Mouse (Mus musculus) layer of hippocampus, postnatal 14 days (tissue): ENCODE results near the gene Hs3st2. TPM values are rescaled to one million over a fixed set of nuclear protein-coding genes. Genes with fewer than 3 reads are reported as not detected.

Experiments used
- DNase-seq, 2 experiments: peaks; one replicate each; pipeline ENCODE4 v3.0.0; 2021 to 2022; ENCODE audit warnings: low spot score in 2 of 2, mixed read lengths in 1 of 2
- total RNA-seq, 2 experiments: library from RNA; stranded (reverse); gene quantifications; 2 replicates each; pipeline ENCODE4 v1.2.3; 2021

Gene Hs3st2
- total RNA-seq, 2 experiments from 2014 or later, result 8.3 to 9.9 TPM

DNA sequence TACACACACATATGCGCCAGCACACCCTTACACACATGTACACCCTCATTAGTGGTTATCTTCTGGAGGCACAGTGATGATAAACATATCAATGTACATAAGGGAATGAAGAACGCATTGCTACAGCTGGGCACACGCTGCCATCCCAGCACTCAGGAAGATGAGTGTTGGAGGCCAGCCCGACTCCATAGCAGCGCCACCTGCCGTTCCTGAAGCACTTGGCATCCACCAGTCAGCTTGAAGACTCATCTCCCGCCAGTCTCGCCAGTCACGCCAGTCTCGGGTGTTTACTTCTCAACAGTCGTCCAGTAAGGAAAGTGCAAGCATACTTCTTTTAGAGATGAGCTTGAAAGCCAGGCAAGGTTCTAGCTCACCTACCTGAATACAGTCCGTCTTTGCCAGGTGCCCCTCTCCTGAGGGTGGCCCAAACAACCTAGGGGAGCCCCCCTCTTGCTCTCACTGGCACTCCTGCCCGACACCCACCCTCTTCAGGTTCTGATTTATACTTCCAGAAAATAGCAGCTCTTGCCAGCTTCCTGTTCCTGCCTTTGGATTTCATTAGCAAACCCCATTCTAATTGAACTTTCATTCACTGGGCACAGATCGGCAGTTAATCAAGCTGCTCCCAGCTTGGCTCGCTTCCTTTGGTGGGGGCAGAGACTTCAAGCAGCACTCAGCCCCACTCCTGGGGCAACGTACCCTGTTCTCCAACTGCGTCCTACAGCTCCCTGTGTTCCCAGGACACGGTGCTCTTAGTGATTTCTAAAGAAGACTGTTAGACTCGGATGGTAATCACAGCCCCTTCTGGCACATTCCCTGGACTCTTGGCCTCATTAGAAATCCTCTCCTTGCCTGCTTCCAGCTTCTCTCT lies 148.0 kb downstream of the Hs3st2 start:
- DNase-seq, result peak; percentile 75 to 89

DNA sequence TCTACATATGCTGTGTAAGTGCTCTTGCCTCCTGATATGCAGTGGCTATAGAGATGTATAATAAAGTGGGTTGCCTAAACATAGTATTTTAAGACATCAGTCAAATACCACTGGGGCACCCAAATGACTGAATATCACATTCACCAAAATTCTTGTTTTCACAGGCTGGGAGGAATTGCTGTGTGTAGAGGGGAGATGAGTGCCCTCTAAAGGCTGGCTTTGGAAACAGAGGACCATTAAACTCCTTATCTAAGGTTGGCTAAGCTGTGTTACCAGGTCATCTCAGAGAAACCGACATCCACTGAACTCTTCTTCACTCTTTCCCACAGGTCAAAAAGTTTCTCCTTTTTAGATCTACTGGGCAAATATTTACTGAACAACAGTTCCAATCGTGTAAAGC lies 150.8 kb downstream of the Hs3st2 start:
- DNase-seq, result no peak

DNA sequence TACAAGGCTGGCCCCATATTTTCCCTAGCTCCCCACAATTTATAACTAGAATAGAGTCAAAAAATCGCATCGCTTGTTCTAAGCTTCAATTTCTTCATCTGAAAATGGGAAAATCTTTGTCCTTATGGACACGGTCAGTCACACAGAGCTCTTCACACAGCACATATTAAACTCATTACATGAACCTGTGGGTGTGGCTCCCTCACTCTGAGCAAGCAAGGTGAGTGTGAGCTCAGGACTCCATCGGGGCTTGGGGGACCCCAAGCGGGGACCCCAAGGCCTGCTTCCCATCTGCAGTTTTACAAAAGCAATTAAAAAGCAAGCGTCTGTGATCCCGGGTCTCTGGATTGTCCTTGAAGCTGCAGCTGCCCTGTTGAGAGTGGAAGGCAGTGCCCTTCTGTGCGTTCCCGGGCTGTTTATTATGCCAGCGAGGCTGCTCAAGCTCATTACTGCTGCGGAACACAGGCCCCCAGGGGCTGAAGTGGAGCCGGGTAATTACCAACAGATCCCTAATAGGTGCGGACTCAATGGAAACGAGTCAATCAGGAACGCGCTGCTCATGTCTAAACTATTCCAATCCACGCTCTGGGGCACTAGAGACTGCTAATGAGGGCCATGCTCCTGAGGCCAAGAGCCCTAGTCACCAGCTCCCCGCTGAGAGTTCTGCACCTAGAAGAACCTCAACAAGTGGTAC lies 157.8 kb downstream of the Hs3st2 start:
- peak in 1 of 2 experiments; percentile 76 for DNase-seq
